ENCODE assay signal across 15 mouse cellular contexts in the genomic region with DNA sequence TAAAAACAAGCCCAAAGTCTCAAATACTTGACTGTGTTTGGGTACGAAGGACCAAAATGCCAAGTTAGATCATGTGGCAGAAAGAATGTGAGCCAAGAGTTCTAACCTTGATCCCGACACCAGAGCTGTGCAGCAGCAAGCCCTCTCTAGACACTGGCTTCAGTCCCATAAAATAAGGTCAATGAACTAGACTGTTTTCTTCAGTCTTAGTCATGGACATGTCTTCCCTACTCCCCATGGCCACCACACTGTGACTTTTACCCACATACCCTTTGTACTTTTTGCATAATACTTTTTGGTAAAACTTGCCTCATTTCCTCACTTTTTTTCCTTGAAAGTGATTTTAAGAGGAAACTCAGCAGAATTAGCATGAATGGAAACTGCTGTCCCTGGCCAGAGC.
"Had no signal": no experiment of that assay in that cellular context is flagged by ENCODE, and none has a peak within 500 bp of the region (broad histone marks: within the 10 kb centered on the region; RNA-seq: fewer than 3 reads in every experiment).

No protein-coding gene starts in this region.

- H3K4me1 ChIP-seq: kidney, embryonic 15.5 days; limb, embryonic 12.5 days; limb, embryonic 15.5 days; liver, embryonic 12.5 days; liver, embryonic 15.5 days had no signal

- H3K9me3 ChIP-seq: kidney, embryonic 15.5 days; limb, embryonic 12.5 days; limb, embryonic 15.5 days; liver, embryonic 12.5 days; liver, embryonic 15.5 days had no signal

- H3K4me2 ChIP-seq: kidney, embryonic 15.5 days; limb, embryonic 12.5 days; limb, embryonic 15.5 days; liver, embryonic 12.5 days; liver, embryonic 15.5 days; midbrain, embryonic 11.5 days had no signal

- ATAC-seq: liver, embryonic 12.5 days had no signal

- H3K27ac ChIP-seq: kidney, embryonic 15.5 days; limb, embryonic 12.5 days; limb, embryonic 15.5 days; liver, embryonic 12.5 days; liver, embryonic 15.5 days had no signal

- DNase-seq: kidney, postnatal 14 days; kidney, postnatal 4 days; left cerebral cortex, postnatal 4 days; lung, adult 2 months; lung, postnatal 14 days; lung, postnatal 4 days; midbrain, embryonic 14.5 days; thymus, adult 18-20 months; thymus, postnatal 36 days had no signal

- H3K9ac ChIP-seq: kidney, embryonic 15.5 days; limb, embryonic 12.5 days; limb, embryonic 15.5 days; liver, embryonic 12.5 days; liver, embryonic 15.5 days had no signal

- H3K36me3 ChIP-seq: kidney, embryonic 15.5 days; limb, embryonic 12.5 days; limb, embryonic 15.5 days; liver, embryonic 12.5 days; liver, embryonic 15.5 days had no signal

- H3K4me3 ChIP-seq: kidney, embryonic 15.5 days; limb, embryonic 12.5 days; limb, embryonic 15.5 days; liver, embryonic 12.5 days; liver, embryonic 15.5 days had no signal

- H3K27me3 ChIP-seq: kidney, embryonic 15.5 days; limb, embryonic 12.5 days; limb, embryonic 15.5 days; liver, embryonic 12.5 days; liver, embryonic 15.5 days had no signal
